Mouse (Mus musculus) stomach, postnatal 0 days (tissue): Measurements from ENCODE around the gene Sf3b6. TPM values are rescaled to one million over a fixed set of nuclear protein-coding genes. Genes with fewer than 3 reads are reported as not detected.

ENCODE experiments used
- ATAC-seq: fragments of 200-750 bp; cut with Nextera tagmentation; 2 replicates; pipeline ENCODE4 v1.8.0; 2017; ENCODE audit not compliant: low FRiP score, low TSS enrichment
- DNase-seq: peaks from one replicate; pipeline ENCODE4 v3.0.0-alpha.2; 2016; ENCODE audit warnings: low spot score
- H3K27ac ChIP-seq: fragments of 300-500 bp; sonication (generic); replicated peaks from 2 replicates; pipeline ENCODE4 v1.5.1; 2014; ENCODE audit warnings: mild to moderate bottlenecking, control low read depth
- H3K27me3 ChIP-seq: fragments of 300-500 bp; sonication (generic); 2 replicates; pipeline ENCODE4 v1.6.1; 2014; ENCODE audit warnings: low read length; ENCODE audit not compliant: control insufficient read depth, insufficient read depth
- H3K36me3 ChIP-seq: fragments of 300-500 bp; sonication (generic); 2 replicates; pipeline ENCODE4 v1.6.1; 2014; ENCODE audit warnings: low read length, mixed read lengths; ENCODE audit not compliant: control insufficient read depth, insufficient read depth
- H3K4me1 ChIP-seq: fragments of 300-500 bp; sonication (generic); replicated peaks from 2 replicates; pipeline ENCODE4 v1.6.1; 2014; ENCODE audit warnings: antibody characterized with exemption; ENCODE audit not compliant: control insufficient read depth, insufficient read depth
- H3K4me2 ChIP-seq: fragments of 300-500 bp; sonication (generic); replicated peaks from 2 replicates; pipeline ENCODE4 v1.6.1; 2014; ENCODE audit warnings: low read depth, mild to moderate bottlenecking, control low read depth, moderate library complexity
- H3K4me3 ChIP-seq: fragments of 300-500 bp; sonication (generic); 2 replicates; pipeline ENCODE4 v1.5.1; 2014; ENCODE audit warnings: low read depth, low read length, control low read depth
- H3K9ac ChIP-seq: fragments of 300-500 bp; sonication (generic); 2 replicates; pipeline ENCODE4 v1.6.1; 2014; ENCODE audit warnings: mild to moderate bottlenecking, low read length, control low read depth, mixed read lengths
- H3K9me3 ChIP-seq: fragments of 300-500 bp; sonication (generic); 2 replicates; pipeline ENCODE4 v1.6.1; 2016; ENCODE audit warnings: low read length; ENCODE audit not compliant: control insufficient read depth
- CTCF ChIP-seq: IDR thresholded peaks from 2 replicates; pipeline ENCODE4 v1.5.1; 2016; ENCODE audit warnings: antibody characterized with exemption, low read depth, mild to moderate bottlenecking, moderate library complexity
- EP300 ChIP-seq: optimal IDR thresholded peaks from 2 replicates; pipeline ENCODE3; 2016; ENCODE audit warnings: antibody characterized with exemption
- WGBS: fragments of 180-500 bp; shearing (Covaris S2); extraction: QIAGEN DNeasy Blood & Tissue Kit; methylation state at CpG from one replicate; pipeline ENCODE4 v1.1.7; 2014; 5-methylcytosine and 5-hydroxymethylcytosine counted together
- polyA plus RNA-seq: library from polyadenylated mRNA; unstranded; fragments of >200 nt; fragmentation: Nextera tagmentation; extraction: Ambion mirVana; gene quantifications from 2 replicates; pipeline ENCODE4 v1.2.1, GENCODE M21; 2015

The Sf3b6 gene
- 288 and 301 TPM in 2 replicates for polyA plus RNA-seq

GRCm38 (mm10) chr12:4817361-4818101 is at the start of gene Sf3b6:
Gene Sf3b6, plus strand, starts transcription at chr12:4817544.
- WGBS: under 1% methylated on average over 49 of the region's 49 CpGs
- Histone ChIP-seq H3K9me3 (no peaks in the 10 kb centered on the region), H3K27ac (peak within 1 kb of the TSS; percentile 94), H3K27me3 (no peaks in the 10 kb centered on the region), H3K4me1 (no peaks in the 10 kb centered on the region), H3K36me3 (peaks cover 3% of the 10 kb centered on the region; the same call in 1 of the 2 replicates), H3K4me2 (peak within 1 kb of the TSS; percentile 78), H3K9ac (peak within 1 kb of the TSS; percentile 86), H3K4me3 (peak within 1 kb of the TSS; percentile 58)
- peak; percentile 98 for ATAC-seq
- peak; percentile 99 for DNase-seq
- TF ChIP-seq CTCF (no peak), EP300 (no peak)

- Histone ChIP-seq H3K4me3 (peak within 1 kb of the TSS; percentile 66), H3K27me3 (no peaks in the 10 kb centered on the region), H3K4me1 (no peaks in the 10 kb centered on the region), H3K9me3 (no peaks in the 10 kb centered on the region), H3K27ac (peak within 1 kb of the TSS; percentile 85), H3K4me2 (peak within 1 kb of the TSS; percentile 63), H3K9ac (peak within 1 kb of the TSS; percentile 74), H3K36me3 (no peaks in the 10 kb centered on the region)
- WGBS: 3% methylated on average over 59 of the region's 61 CpGs
- ATAC-seq (peak; percentile 98), DNase-seq (peak; percentile 92)
- TF ChIP-seq EP300: no peak
- peak; percentile 94 for TF ChIP-seq CTCF
Measured at GRCm38 (mm10) chr12:4768492-4769332, 48.6 kb upstream of the Sf3b6 start, which contains the start of the genes Pfn4 and Fam228b. Gene Pfn4, plus strand, starts transcription at chr12:4769022. Gene Fam228b, minus strand, starts transcription at chr12:4769267.

- peak overlapping the region; percentile 66 for H3K4me3 ChIP-seq
- H3K9me3 ChIP-seq: no peaks in the 10 kb centered on the region
- peak overlapping the region; percentile 85 for H3K27ac ChIP-seq
- DNase-seq (no peak), ATAC-seq (no peak; the same call in 1 of the 2 replicates)
- no peaks in the 10 kb centered on the region for H3K36me3 ChIP-seq
- no peaks in the 10 kb centered on the region for H3K4me1 ChIP-seq
- 18% methylated on average over 13 of the region's 13 CpGs for WGBS
- no peak for TF ChIP-seq CTCF
- no peak for TF ChIP-seq EP300
- H3K4me2 ChIP-seq: peak overlapping the region; percentile 63
- H3K27me3 ChIP-seq: no peaks in the 10 kb centered on the region
- H3K9ac ChIP-seq: peak overlapping the region; percentile 74
Measured at GRCm38 (mm10) chr12:4769333-4769723, 48.0 kb upstream of the Sf3b6 start.

- no peak for TF ChIP-seq CTCF
- TF ChIP-seq EP300: no peak
- Histone ChIP-seq H3K4me3 (no peak overlapping the region), H3K36me3 (no peaks in the 10 kb centered on the region), H3K27ac (no peak overlapping the region), H3K27me3 (no peaks in the 10 kb centered on the region), H3K4me2 (no peak overlapping the region), H3K9ac (no peak overlapping the region), H3K4me1 (no peaks in the 10 kb centered on the region), H3K9me3 (no peaks in the 10 kb centered on the region)
- 91% methylated on average over 8 of the region's 8 CpGs for WGBS
- DNase-seq (no peak), ATAC-seq (no peak)
Measured at GRCm38 (mm10) chr12:4774895-4775587, 42.3 kb upstream of the Sf3b6 start.

GRCm38 (mm10) chr12:4775588-4775949 is 41.8 kb upstream of the Sf3b6 start:
- H3K9ac ChIP-seq: no peak overlapping the region
- DNase-seq (no peak), ATAC-seq (no peak)
- H3K4me3 ChIP-seq: no peak overlapping the region
- no peaks in the 10 kb centered on the region for H3K36me3 ChIP-seq
- TF ChIP-seq EP300 (no peak), CTCF (no peak)
- no peaks in the 10 kb centered on the region for H3K9me3 ChIP-seq
- WGBS: 67% methylated on average over 9 of the region's 9 CpGs
- no peak overlapping the region for H3K27ac ChIP-seq
- no peaks in the 10 kb centered on the region for H3K4me1 ChIP-seq
- H3K4me2 ChIP-seq: no peak overlapping the region
- H3K27me3 ChIP-seq: no peaks in the 10 kb centered on the region
